Mouse (Mus musculus) midbrain, embryonic 12.5 days (tissue): ENCODE data around the gene Tnn. TPM values are rescaled to one million over a fixed set of nuclear protein-coding genes. Genes with fewer than 3 reads are reported as not detected.

Experiments used
- ATAC-seq: fragments of 200-750 bp; cut with Nextera tagmentation; 2 replicates; pipeline ENCODE4 v1.8.0; 2017; ENCODE audit warnings: low read depth, moderate TSS enrichment, moderate library complexity; ENCODE audit not compliant: low FRiP score
- H3K27ac ChIP-seq: fragments of 300-500 bp; sonication (generic); replicated peaks from 2 replicates; pipeline ENCODE4 v1.5.1; 2016; ENCODE audit warnings: mild to moderate bottlenecking
- H3K27me3 ChIP-seq: fragments of 300-500 bp; sonication (generic); 2 replicates; pipeline ENCODE4 v1.6.1; 2016; ENCODE audit warnings: mild to moderate bottlenecking
- H3K36me3 ChIP-seq: fragments of 300-500 bp; sonication (generic); 2 replicates; pipeline ENCODE4 v1.6.1; 2016
- H3K4me1 ChIP-seq: fragments of 300-500 bp; sonication (generic); 2 replicates; pipeline ENCODE4 v1.6.1; 2016
- H3K4me2 ChIP-seq: fragments of 300-500 bp; sonication (generic); replicated peaks from 2 replicates; pipeline ENCODE4 v1.6.1; 2016; ENCODE audit warnings: mild to moderate bottlenecking, moderate library complexity
- H3K4me3 ChIP-seq: fragments of 300-500 bp; sonication (generic); 2 replicates; pipeline ENCODE4 v1.5.1; 2016; ENCODE audit warnings: mild to moderate bottlenecking
- H3K9ac ChIP-seq: fragments of 300-500 bp; sonication (generic); replicated peaks from 2 replicates; pipeline ENCODE4 v1.6.1; 2016; ENCODE audit warnings: mild to moderate bottlenecking, moderate library complexity
- H3K9me3 ChIP-seq: fragments of 300-500 bp; sonication (generic); 2 replicates; pipeline ENCODE4 v1.6.1; 2016; ENCODE audit warnings: mild to moderate bottlenecking
- WGBS: fragments of 180-500 bp; shearing (Covaris S2); methylation state at CpG from one replicate; pipeline ENCODE4 v1.1.7; 2016; 5-methylcytosine and 5-hydroxymethylcytosine counted together
- polyA plus RNA-seq: library from polyadenylated mRNA; unstranded; fragments of >200 nt; fragmentation: Nextera tagmentation; extraction: Ambion mirVana; gene quantifications from 2 replicates; pipeline ENCODE4 v1.2.1, GENCODE M21; 2016

The Tnn gene
- polyA plus RNA-seq: 0.11 and 0.13 TPM in 2 replicates

GRCm38 (mm10) chr1:160153480-160153879 lies at the start of gene Tnn:
Gene Tnn, minus strand, starts transcription at chr1:160153580.
- Histone ChIP-seq H3K9ac (no peak within 1 kb of the TSS), H3K4me1 (0 out of 2 replicates have a peak, but pooled peaks cover 7% of the 10 kb centered on the region), H3K4me2 (no peak within 1 kb of the TSS), H3K27ac (no peak within 1 kb of the TSS), H3K36me3 (no peaks in the 10 kb centered on the region), H3K4me3 (no peak within 1 kb of the TSS), H3K9me3 (no peaks in the 10 kb centered on the region), H3K27me3 (no peaks in the 10 kb centered on the region)
- ATAC-seq: no peak
- WGBS: 80% methylated on average over 8 of the region's 8 CpGs

GRCm38 (mm10) chr1:160195337-160195663 lies 41.9 kb upstream of the Tnn start:
- WGBS: under 1% methylated on average over 13 of the region's 13 CpGs
- ATAC-seq: no peak

GRCm38 (mm10) chr1:160194529-160195336 lies 41.4 kb upstream of the Tnn start, which contains the start of gene Mrps14:
Gene Mrps14, plus strand, starts transcription at chr1:160195215.
- H3K4me2 ChIP-seq: peak within 1 kb of the TSS; percentile 80
- no peaks in the 10 kb centered on the region for H3K9me3 ChIP-seq
- H3K27ac ChIP-seq: peak within 1 kb of the TSS; percentile 77
- 8% methylated on average over 31 of the region's 31 CpGs for WGBS
- peak within 1 kb of the TSS; percentile 84 for H3K9ac ChIP-seq
- peaks cover 11% of the 10 kb centered on the region; the same call in 1 of the 2 replicates for H3K4me1 ChIP-seq
- ATAC-seq: peak; percentile 100
- peak within 1 kb of the TSS; percentile 82 for H3K4me3 ChIP-seq
- peaks cover 22% of the 10 kb centered on the region for H3K36me3 ChIP-seq
- H3K27me3 ChIP-seq: no peaks in the 10 kb centered on the region

More at GRCm38 (mm10) chr1:160195337-160195663, 41.9 kb upstream of the Tnn start:
- Histone ChIP-seq H3K9me3 (no peaks in the 10 kb centered on the region), H3K4me3 (peak overlapping the region; percentile 82), H3K36me3 (peaks cover 25% of the 10 kb centered on the region), H3K4me1 (peaks cover 11% of the 10 kb centered on the region; the same call in 1 of the 2 replicates), H3K4me2 (peak overlapping the region; percentile 80), H3K9ac (peak overlapping the region; percentile 84), H3K27me3 (no peaks in the 10 kb centered on the region), H3K27ac (peak overlapping the region; percentile 77)

GRCm38 (mm10) chr1:160184506-160184905 lies 31.1 kb upstream of the Tnn start:
- no peak overlapping the region for H3K4me2 ChIP-seq
- H3K9me3 ChIP-seq: no peaks in the 10 kb centered on the region
- no peaks in the 10 kb centered on the region for H3K4me1 ChIP-seq
- 22% methylated on average over 5 of the region's 5 CpGs for WGBS
- H3K36me3 ChIP-seq: no peaks in the 10 kb centered on the region
- no peak overlapping the region for H3K27ac ChIP-seq
- no peak overlapping the region for H3K4me3 ChIP-seq
- ATAC-seq: peak; percentile 77; the same call in 1 of the 2 replicates
- H3K9ac ChIP-seq: no peak overlapping the region
- no peaks in the 10 kb centered on the region for H3K27me3 ChIP-seq

GRCm38 (mm10) chr1:160181216-160181615 lies 27.8 kb upstream of the Tnn start:
- no peaks in the 10 kb centered on the region for H3K4me1 ChIP-seq
- 78% methylated on average over 4 of the region's 4 CpGs for WGBS
- no peaks in the 10 kb centered on the region for H3K9me3 ChIP-seq
- H3K36me3 ChIP-seq: no peaks in the 10 kb centered on the region
- no peak overlapping the region for H3K4me2 ChIP-seq
- H3K27me3 ChIP-seq: no peaks in the 10 kb centered on the region
- H3K27ac ChIP-seq: no peak overlapping the region
- no peak overlapping the region for H3K9ac ChIP-seq
- H3K4me3 ChIP-seq: no peak overlapping the region
- ATAC-seq: no peak

- no peaks in the 10 kb centered on the region for H3K27me3 ChIP-seq
- H3K9ac ChIP-seq: no peak overlapping the region
- no peak overlapping the region for H3K4me3 ChIP-seq
- no peaks in the 10 kb centered on the region for H3K9me3 ChIP-seq
- WGBS: 73% methylated on average over 8 of the region's 8 CpGs
- H3K4me2 ChIP-seq: no peak overlapping the region
- no peak for ATAC-seq
- H3K36me3 ChIP-seq: no peaks in the 10 kb centered on the region
- H3K27ac ChIP-seq: no peak overlapping the region
- H3K4me1 ChIP-seq: no peaks in the 10 kb centered on the region
Measured at GRCm38 (mm10) chr1:160176903-160177302, 23.5 kb upstream of the Tnn start.

- no peaks in the 10 kb centered on the region for H3K27me3 ChIP-seq
- no peaks in the 10 kb centered on the region for H3K4me1 ChIP-seq
- 71% methylated on average over 3 of the region's 5 CpGs for WGBS
Measured at GRCm38 (mm10) chr1:160166600-160166999, 13.2 kb upstream of the Tnn start.

GRCm38 (mm10) chr1:160158190-160158589 lies 4.8 kb upstream of the Tnn start:
- H3K9ac ChIP-seq: no peak overlapping the region
- no peak overlapping the region for H3K4me3 ChIP-seq
- no peak for ATAC-seq
- no peaks in the 10 kb centered on the region for H3K36me3 ChIP-seq
- no peaks in the 10 kb centered on the region for H3K9me3 ChIP-seq
- H3K4me1 ChIP-seq: no peaks in the 10 kb centered on the region
- no peak overlapping the region for H3K27ac ChIP-seq
- WGBS: 91% methylated on average over 2 of the region's 2 CpGs
- no peak overlapping the region for H3K4me2 ChIP-seq
- H3K27me3 ChIP-seq: no peaks in the 10 kb centered on the region

More at GRCm38 (mm10) chr1:160166600-160166999, 13.2 kb upstream of the Tnn start:
- Histone ChIP-seq H3K4me3 (no peak overlapping the region), H3K9me3 (no peaks in the 10 kb centered on the region), H3K4me2 (no peak overlapping the region), H3K9ac (no peak overlapping the region), H3K27ac (no peak overlapping the region), H3K36me3 (no peaks in the 10 kb centered on the region)
- ATAC-seq: no peak

- 76% methylated on average over 3 of the region's 3 CpGs for WGBS
- 0 out of 2 replicates have a peak, but pooled peaks cover 7% of the 10 kb centered on the region for H3K4me1 ChIP-seq
Measured at GRCm38 (mm10) chr1:160150726-160151125, 2.7 kb downstream of the Tnn start.

GRCm38 (mm10) chr1:160149291-160149906 lies 4.0 kb downstream of the Tnn start:
- Histone ChIP-seq H3K4me2 (no peak overlapping the region), H3K4me1 (0 out of 2 replicates have a peak, but pooled peaks cover 7% of the 10 kb centered on the region), H3K4me3 (no peak overlapping the region), H3K9ac (no peak overlapping the region), H3K9me3 (no peaks in the 10 kb centered on the region), H3K27ac (no peak overlapping the region; the same call in 1 of the 2 replicates), H3K36me3 (no peaks in the 10 kb centered on the region), H3K27me3 (no peaks in the 10 kb centered on the region)
- 67% methylated on average over 11 of the region's 11 CpGs for WGBS
- ATAC-seq: peak; percentile 64

More at GRCm38 (mm10) chr1:160150726-160151125, 2.7 kb downstream of the Tnn start:
- Histone ChIP-seq H3K27me3 (no peaks in the 10 kb centered on the region), H3K4me3 (no peak overlapping the region), H3K27ac (no peak overlapping the region), H3K9ac (no peak overlapping the region), H3K36me3 (no peaks in the 10 kb centered on the region), H3K4me2 (no peak overlapping the region), H3K9me3 (no peaks in the 10 kb centered on the region)
- ATAC-seq: no peak

GRCm38 (mm10) chr1:160147274-160147673 lies 6.1 kb downstream of the Tnn start:
- WGBS: 90% methylated on average over 7 of the region's 7 CpGs
- Histone ChIP-seq H3K4me3 (no peak overlapping the region), H3K27me3 (no peaks in the 10 kb centered on the region), H3K27ac (no peak overlapping the region), H3K4me2 (no peak overlapping the region), H3K9ac (no peak overlapping the region), H3K9me3 (no peaks in the 10 kb centered on the region), H3K4me1 (0 out of 2 replicates have a peak, but pooled peaks cover 7% of the 10 kb centered on the region), H3K36me3 (no peaks in the 10 kb centered on the region)
- ATAC-seq: no peak

- Histone ChIP-seq H3K9ac (no peak overlapping the region), H3K4me1 (0 out of 2 replicates have a peak, but pooled peaks cover 7% of the 10 kb centered on the region), H3K9me3 (no peaks in the 10 kb centered on the region), H3K27me3 (no peaks in the 10 kb centered on the region), H3K4me3 (no peak overlapping the region), H3K36me3 (no peaks in the 10 kb centered on the region), H3K27ac (no peak overlapping the region), H3K4me2 (no peak overlapping the region)
- ATAC-seq: 0 out of 2 replicates have a peak, but pooled peaks have one; percentile 27
- 67% methylated on average over 3 of the region's 3 CpGs for WGBS
Measured at GRCm38 (mm10) chr1:160145606-160146005, 7.8 kb downstream of the Tnn start.
